Mouse (Mus musculus): Measurements from ENCODE around the gene Gemin5. TPM values are rescaled to one million over a fixed set of nuclear protein-coding genes. Genes with fewer than 3 reads are reported as not detected.
"Not testable (repeated sequence)": the region's sequence is repeated elsewhere in the genome, so short reads cannot be mapped to it uniquely, and the experiment has no call there.

Gemin5 gene
- total RNA-seq (2021): 10 to 100 TPM; 14.8 to 15.3 TPM
- long read RNA-seq, experiment 1, full-length matches to known transcripts: 3 of 24 reads
- long read RNA-seq, experiment 1, partial matches to known transcripts: 16 of 24 reads
- long read RNA-seq, experiment 1, other reads (novel, unspliced or antisense): 5 of 24 reads
- long read RNA-seq, experiment 2, full-length matches to known transcripts: 10 of 28 reads
- long read RNA-seq, experiment 2, partial matches to known transcripts: 11 of 28 reads
- long read RNA-seq, experiment 2, other reads (novel, unspliced or antisense): 7 of 28 reads

- DNase-seq (ENCODE audit: low spot score in 2 of 2): peak; percentile 78 to 85
These were observed at the start of gene Gemin5 for GRCm38 (mm10) chr11:58168167-58168915. Gemin5 (minus strand) TSS chr11:58168539.

- DNase-seq (ENCODE audit: low spot score in 2 of 2): no peak
These were observed 48.5 kb upstream of the Gemin5 start for GRCm38 (mm10) chr11:58216823-58217222.

DNA sequence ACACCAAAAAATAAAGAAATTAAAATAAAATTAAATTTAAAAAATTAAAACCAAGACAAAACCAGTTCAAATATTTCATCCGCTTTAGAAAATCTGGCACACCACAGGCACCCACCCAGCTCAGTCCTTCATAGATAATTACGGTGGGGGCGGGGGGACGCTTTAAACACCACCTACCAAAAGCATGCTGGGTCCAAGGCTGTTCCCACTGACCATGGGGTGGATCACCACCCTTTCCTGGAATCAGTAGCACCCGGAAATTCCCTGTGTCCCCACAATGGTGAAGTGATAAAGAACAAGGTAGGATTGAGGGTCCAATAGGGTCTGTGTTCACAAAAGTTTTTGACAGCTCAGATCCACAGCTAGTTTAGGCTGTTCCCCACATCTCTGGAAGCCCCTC, 47.5 kb upstream of the Gemin5 start:
- no peak for DNase-seq (ENCODE audit: low spot score in 2 of 2)

DNA sequence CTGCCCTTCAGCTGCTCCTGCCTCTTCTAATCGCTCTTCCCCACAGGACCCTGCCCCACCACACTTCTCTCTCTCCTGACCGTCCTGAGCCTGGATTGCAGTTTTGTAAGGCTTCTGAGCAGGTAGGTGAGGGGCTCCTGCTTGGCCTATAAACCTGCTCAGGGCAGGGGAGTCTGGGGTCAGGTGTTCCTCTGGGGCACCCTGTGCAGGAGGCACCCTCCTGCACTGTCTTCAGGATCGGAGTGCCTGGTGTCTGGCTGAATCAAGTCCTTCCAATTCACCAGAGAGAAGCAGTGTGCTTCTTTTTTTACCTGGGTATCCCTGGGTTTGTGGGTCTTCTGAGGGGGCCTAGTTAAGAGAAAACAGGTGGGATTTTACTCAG, 46.7 kb upstream of the Gemin5 start:
- not testable (repeated sequence) for DNase-seq (ENCODE audit: low spot score in 2 of 2)

DNA sequence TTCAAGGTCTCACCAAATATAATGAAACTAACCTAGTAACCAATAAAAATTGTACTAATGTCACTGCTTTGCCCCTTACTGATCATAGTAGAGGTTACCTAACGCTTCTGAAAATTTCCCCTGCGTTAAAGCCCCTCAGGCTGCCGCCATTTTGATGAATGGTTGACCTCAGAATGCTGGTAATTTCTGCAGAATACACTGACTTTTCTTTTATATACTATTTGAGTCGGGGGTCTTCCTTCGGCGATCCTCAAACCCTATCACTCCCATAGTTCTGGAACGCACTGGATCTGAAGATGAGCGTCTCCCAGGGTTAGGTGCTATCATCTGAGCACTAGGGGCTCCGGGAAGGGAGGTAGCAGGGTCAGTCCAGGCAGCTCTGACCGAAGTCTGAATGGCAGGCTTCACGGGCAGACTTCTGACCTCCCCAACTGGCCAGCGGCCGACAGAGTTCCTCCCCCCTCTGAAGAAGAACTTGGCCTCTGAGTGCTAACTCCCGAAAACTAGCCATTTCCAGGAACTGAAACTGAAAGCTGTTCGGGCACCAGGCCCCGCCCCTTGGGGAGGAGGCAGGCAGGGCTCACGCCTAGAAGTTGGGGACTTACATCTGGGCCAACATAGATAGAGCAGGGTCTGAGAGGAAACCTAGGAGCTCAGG, 46.2 kb upstream of the Gemin5 start:
- DNase-seq (ENCODE audit: low spot score in 2 of 2): peak; percentile 60 to 83

DNA sequence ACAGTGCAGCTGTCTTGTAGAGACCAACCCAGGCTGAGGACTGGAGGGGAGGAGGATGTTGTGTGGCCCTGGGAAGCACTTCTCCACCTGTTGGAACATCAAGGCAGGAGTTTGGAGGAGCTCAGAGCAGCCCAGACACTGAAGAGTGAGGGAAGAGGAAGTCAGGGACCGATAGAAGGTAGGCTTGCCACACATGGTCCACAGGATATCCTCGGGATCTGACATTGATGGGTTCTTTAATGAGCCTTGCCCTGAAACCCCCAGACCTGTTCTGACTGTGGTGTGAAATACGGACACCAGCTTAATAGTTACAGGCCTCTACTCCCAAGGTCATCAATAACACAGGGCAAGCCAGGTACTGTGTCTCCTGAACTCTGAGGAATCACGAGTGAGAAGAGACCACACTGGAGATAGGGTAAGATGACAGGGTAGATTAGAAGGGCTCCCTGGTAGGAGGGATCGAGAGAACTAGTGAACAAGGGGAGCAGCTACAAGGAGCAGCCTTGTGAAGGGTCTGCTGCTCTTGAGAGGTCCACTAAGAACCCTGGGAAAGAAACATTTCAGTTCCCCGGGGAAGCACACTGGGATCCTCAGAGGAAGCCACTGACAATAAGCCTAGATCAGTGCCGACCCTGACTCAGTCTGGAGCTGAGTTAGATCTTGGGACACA, 45.5 kb upstream of the Gemin5 start:
- no peak for DNase-seq (ENCODE audit: low spot score in 2 of 2)

- no peak for DNase-seq (ENCODE audit: low spot score in 2 of 2)
These were observed 43.3 kb upstream of the Gemin5 start for GRCm38 (mm10) chr11:58211682-58212067.

DNA sequence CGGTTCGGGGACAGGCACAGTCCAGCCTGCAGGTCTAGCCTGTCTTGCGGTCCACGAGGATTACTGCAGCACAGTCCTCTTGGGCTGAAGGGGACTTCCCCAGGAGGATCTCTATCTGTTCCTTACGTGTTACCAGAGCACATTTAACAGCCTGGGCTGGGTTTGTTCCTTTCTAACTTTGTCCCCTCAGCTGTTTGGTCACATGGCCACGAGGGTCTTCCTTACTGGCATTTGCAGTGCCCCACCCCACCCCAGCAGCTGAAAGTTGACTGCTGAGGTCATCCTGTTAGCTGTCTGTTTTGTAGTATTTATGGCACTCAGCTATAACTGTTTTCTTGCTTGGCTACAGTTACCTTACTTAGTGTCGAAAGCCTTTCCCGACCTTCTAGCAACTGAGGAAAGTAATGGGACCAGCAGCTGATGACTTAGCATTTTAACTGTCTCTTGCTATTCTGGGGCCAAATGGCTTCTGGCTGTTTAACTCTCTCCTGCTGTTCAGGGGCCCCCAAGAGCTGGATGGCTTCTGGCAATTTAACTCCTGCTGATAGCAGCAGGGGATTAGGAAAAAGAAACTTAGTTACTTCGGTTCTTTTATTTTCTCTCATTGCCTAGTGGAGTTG, 42.8 kb upstream of the Gemin5 start:
- DNase-seq (ENCODE audit: low spot score in 2 of 2): no peak

DNA sequence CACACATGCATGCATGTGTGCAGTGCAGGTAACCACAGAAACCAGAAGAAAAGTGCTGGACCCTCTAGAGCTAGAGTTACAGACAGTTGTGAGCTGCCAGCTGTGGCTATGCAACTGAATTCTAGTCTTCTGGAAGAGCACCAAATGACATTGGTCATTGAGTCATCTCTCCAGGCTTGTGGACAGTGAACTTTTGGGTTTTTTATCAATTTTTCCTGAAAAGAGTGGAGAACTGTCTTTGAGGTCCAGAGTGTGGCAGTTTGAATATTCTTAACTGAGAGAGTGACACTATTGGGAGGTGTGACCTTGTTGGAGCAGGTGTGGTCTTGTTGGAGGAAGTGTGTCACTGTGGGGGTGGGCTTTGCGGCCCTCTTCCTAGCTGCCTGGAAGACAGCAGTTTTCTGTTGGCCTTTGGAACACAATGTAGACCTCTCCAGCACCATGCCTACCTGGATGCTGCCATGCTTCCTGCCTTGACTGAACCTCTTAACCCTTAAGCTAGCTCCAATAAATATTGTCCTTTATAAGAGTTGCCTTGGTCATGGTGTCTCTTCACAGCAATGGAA, 42.1 kb upstream of the Gemin5 start:
- no peak for DNase-seq (ENCODE audit: low spot score in 2 of 2)

DNA sequence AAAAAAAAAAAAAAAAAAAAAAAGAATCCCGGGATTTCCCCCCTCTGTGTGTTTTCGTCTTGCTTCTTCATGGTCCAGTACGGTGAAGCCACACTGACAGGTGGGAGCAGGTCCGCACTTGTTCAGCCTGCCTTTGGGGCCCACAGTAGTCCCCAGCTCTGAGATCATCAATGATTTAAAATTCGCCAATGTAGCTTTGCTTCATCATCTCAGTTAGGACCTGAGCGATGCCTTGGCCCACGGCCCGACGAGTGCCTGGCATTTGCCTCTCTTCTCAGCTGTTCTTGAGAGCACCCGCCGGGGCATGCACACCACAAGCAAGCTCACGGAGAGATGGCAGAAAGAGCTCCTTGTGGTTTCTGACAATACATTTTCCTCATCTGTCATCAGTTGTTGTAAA, 32.7 kb upstream of the Gemin5 start:
- DNase-seq (ENCODE audit: low spot score in 2 of 2): peak in 1 of 2 experiments; percentile 45

GRCm38 (mm10) chr11:58200226-58200625, 31.9 kb upstream of the Gemin5 start:
- DNase-seq (ENCODE audit: low spot score in 2 of 2): no peak

DNA sequence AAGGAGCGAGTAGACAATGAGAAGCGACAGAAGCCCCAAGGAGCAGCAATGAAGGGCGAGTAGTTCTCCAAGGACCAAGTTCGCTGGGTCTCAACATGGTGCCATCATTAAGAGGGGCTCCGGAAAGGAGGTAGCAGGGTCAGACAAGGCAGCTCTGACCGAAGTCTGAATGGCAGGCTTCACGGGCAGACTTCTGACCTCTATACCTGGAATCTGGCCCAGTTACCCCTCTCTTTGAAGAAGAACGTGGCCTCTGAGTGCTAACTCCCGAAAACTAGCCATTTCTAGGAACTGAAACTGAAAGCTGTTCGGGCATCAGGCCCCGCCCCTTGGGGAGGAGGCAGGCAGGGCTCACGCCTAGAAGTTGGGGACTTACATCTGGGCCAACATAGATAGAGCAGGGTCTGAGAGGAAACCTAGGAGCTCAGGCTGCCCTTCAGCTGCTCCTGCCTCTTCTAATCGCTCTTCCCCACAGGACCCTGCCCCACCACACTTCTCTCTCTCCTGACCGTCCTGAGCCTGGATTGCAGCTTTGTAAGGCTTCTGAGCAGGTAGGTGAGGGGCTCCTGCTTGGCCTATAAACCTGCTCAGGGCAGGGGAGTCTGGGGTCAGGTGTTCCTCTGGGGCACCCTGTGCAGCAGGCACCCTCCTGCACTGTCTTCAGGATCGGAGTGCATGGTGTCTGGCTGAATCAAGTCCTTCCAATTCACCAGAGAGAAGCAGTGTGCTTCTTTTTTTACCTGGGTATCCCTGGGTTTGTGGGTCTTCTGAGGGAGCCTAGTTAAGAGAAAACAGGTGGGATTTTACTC, 31.1 kb upstream of the Gemin5 start, which contains the start of the genes Igtp and Irgm2:
Gene Igtp (plus strand): TSS at position 328 of the 809 bp plus-strand sequence.
Gene Irgm2 (plus strand): TSS at position 390 of the 809 bp plus-strand sequence.
- DNase-seq (ENCODE audit: low spot score in 2 of 2): peak; percentile 60 to 78

GRCm38 (mm10) chr11:58198663-58199062, 30.3 kb upstream of the Gemin5 start:
- no peak for DNase-seq (ENCODE audit: low spot score in 2 of 2)

DNA sequence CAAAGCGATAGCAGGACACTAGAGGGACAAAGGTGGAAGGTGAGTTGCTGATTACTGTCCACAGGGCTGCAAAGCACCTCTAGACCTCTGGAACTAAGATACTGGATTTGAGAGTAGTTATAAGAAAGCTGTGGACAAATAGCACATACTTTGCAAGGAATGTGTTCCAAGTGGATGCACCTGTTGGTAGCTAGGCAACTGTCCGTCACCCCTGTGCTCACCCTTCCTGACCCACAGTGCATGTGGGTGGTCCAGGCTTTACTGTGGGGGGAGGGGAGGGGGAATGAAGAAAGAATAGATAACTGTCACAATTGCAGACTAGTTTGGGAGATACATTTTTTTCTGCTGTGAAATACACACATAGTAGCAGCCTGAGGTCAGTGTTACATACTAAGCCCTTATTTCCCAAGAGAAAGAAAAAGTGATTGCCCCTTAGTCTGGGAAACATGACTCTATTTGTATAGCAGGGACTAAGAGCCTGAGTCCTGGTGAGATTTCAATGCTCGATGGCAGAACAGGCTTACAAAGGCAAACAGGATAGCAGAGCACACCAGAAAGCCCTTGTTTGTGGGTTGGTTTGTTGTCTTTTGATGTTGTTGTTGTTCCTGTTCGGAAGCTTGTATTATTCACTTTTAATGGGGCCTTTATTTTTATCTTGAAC, 25.7 kb upstream of the Gemin5 start:
- no peak for DNase-seq (ENCODE audit: low spot score in 2 of 2)

- DNase-seq (ENCODE audit: low spot score in 2 of 2): no peak
These were observed 25.0 kb upstream of the Gemin5 start for GRCm38 (mm10) chr11:58193326-58193725.

DNA sequence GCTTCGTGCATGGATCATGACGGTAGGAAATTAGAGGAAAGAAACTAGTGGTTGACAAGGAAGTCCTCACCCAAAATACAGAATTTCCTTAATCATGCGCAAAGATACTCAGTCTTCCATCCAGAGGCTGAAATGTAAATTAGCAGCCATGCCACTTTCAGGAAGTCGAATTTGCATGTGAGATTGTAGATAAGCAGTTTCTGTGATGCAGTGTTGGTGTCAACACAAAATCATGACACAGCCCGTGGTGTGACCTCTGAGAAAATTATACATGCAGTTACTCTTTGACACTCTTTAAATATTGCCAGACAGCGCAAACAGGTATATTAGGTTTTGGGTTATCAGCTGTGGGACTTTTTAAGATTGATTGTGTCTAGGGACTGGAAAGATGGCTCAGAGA, 21.3 kb upstream of the Gemin5 start:
- no peak for DNase-seq (ENCODE audit: low spot score in 2 of 2)

DNA sequence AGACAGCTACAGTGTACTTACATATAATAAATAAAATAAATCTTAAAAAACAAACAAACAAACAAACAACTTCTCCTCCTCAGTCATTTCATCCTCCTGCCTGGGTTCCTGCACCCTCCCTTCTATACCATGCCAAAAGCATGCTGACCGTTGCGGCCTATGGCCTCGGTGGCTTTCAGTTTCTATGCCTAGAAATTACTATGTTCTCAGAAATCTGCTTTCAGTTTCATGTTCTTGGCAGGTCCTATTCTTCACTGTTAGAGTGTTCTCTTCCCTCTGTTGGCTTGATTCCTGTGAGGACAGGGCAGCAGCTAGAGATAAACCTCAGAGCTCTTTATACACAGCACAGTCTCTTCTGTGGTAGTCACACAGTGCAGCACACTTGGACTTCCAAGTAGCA, 15.2 kb upstream of the Gemin5 start:
- DNase-seq (ENCODE audit: low spot score in 2 of 2): no peak

DNA sequence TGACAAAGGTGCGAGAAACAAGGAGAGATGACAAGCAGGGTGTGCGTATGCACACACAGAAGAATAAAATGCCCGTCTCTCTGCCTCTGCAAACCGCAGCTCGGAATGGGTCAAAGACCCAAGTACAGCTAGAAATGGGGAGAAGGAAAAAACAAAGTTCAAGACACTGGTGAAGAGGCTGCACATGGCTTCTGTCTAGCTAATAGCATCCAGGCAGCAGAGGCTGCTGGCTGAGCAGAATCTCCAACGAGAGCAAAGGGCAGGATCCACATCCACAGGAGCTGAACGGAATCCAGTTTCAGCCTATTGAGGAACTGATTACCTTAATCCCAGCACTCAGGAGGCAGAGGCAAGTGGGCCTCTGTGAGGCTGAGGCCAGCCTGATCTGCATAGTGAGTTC, 12.4 kb upstream of the Gemin5 start:
- DNase-seq (ENCODE audit: low spot score in 2 of 2): no peak

DNA sequence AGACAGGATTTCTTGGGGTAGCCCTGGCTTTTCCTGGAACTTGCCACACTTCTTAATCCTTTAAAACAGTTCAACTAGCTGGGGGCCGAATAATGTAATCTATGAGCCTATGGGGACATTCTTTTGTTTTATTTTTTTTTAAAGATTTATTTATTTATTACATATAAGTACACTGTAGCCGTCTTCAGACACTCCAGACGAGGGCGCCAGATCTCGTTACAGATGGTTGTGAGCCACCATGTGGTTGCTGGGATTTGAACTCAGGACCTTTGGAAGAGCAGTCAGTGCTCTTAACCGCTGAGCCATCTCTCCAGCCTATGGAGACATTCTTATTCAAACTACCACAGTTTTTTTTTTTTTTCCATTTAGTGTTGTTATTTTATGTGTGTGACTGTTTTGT, 11.6 kb upstream of the Gemin5 start:
- DNase-seq (ENCODE audit: low spot score in 2 of 2): not testable (repeated sequence)

Measured in gastrocnemius, postnatal 4 days (tissue).